Mouse (Mus musculus) testis, adult 2 months (tissue): ENCODE data around the gene Ccne1. TPM values are rescaled to one million over a fixed set of nuclear protein-coding genes. Genes with fewer than 3 reads are reported as not detected.
"Not testable (repeated sequence)": the region's sequence is repeated elsewhere in the genome, so short reads cannot be mapped to it uniquely, and the experiment has no call there.

ENCODE experiments used
- H3K27ac ChIP-seq: fragments of 200-500 bp; 2 replicates; pipeline ENCODE4 v1.5.1; 2012; ENCODE audit warnings: low read depth, low read length; ENCODE audit not compliant: control insufficient read depth, insufficient read depth
- H3K27me3 ChIP-seq: fragments of 200-500 bp; 2 replicates; pipeline ENCODE4 v1.6.1; 2012; ENCODE audit warnings: mild to moderate bottlenecking, low read length, moderate library complexity; ENCODE audit not compliant: control insufficient read depth, insufficient read depth
- H3K36me3 ChIP-seq: fragments of 200-500 bp; 2 replicates; pipeline ENCODE4 v1.6.1; 2012; ENCODE audit warnings: mild to moderate bottlenecking, low read length; ENCODE audit not compliant: control insufficient read depth, insufficient read depth
- H3K4me1 ChIP-seq: fragments of 200-500 bp; 2 replicates; pipeline ENCODE4 v1.6.1; 2012; ENCODE audit warnings: low read length; ENCODE audit not compliant: control insufficient read depth, insufficient read depth
- H3K4me3 ChIP-seq: fragments of 200-500 bp; 2 replicates; pipeline ENCODE4 v1.5.1; 2012; ENCODE audit warnings: low read depth, mild to moderate bottlenecking, low read length, moderate library complexity, mixed read lengths; ENCODE audit not compliant: control insufficient read depth
- CTCF ChIP-seq: fragments of 200-500 bp; IDR thresholded peaks from 2 replicates; pipeline ENCODE4 v1.5.1; 2012; ENCODE audit warnings: low read depth, mild to moderate bottlenecking, inconsistent platforms, low read length, moderate library complexity; ENCODE audit not compliant: control insufficient read depth, insufficient read depth, insufficient replicate concordance
- POLR2A ChIP-seq: fragments of 200-500 bp; IDR thresholded peaks from 2 replicates; pipeline ENCODE4 v1.6.1; 2012; ENCODE audit warnings: low read depth, mild to moderate bottlenecking, inconsistent platforms, low read length, moderate library complexity; ENCODE audit not compliant: control insufficient read depth
- polyA plus RNA-seq: library from polyadenylated mRNA; depleted of rRNA; stranded (reverse); fragments of >200 nt; gene quantifications from 2 replicates; pipeline ENCODE4 v1.2.3, GENCODE M21; 2012

The Ccne1 gene
- polyA plus RNA-seq, 1 experiment = 5.7 TPM

GRCm38 (mm10) chr7:38134471-38134870 is 27.1 kb upstream of the Ccne1 start:
- Histone ChIP-seq H3K4me3 (no peak overlapping the region), H3K4me1 (no peaks in the 10 kb centered on the region; the same call in 1 of the 2 replicates), H3K27me3 (no peaks in the 10 kb centered on the region), H3K27ac (no peak overlapping the region), H3K36me3 (no peaks in the 10 kb centered on the region)
- no peak for TF ChIP-seq CTCF
- no peak for TF ChIP-seq POLR2A

DNA sequence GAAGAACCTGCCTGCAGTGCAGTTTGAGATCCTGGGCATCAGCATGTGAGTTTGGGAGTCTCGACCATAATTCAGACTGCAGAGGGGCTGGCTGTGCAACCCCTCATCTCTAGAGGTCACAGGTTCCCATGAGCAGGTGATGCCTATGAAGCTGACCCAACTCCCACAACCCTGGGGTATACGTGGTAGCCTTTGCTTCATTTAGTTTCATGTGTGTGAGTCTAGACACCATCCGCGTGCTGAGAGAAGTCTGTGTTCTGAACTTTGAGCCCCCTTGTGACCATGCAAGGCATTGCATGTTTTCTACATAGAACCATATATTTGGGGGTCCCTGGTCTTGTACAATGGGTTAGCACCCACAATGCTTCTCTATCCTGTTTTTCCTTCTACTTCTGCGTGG is 23.9 kb upstream of the Ccne1 start:
- no peak overlapping the region for H3K4me3 ChIP-seq
- H3K36me3 ChIP-seq = no peaks in the 10 kb centered on the region
- no peak for TF ChIP-seq POLR2A
- TF ChIP-seq CTCF = no peak
- no peaks in the 10 kb centered on the region for H3K27me3 ChIP-seq
- H3K4me1 ChIP-seq = no peaks in the 10 kb centered on the region; the same call in 1 of the 2 replicates
- H3K27ac ChIP-seq = no peak overlapping the region

DNA sequence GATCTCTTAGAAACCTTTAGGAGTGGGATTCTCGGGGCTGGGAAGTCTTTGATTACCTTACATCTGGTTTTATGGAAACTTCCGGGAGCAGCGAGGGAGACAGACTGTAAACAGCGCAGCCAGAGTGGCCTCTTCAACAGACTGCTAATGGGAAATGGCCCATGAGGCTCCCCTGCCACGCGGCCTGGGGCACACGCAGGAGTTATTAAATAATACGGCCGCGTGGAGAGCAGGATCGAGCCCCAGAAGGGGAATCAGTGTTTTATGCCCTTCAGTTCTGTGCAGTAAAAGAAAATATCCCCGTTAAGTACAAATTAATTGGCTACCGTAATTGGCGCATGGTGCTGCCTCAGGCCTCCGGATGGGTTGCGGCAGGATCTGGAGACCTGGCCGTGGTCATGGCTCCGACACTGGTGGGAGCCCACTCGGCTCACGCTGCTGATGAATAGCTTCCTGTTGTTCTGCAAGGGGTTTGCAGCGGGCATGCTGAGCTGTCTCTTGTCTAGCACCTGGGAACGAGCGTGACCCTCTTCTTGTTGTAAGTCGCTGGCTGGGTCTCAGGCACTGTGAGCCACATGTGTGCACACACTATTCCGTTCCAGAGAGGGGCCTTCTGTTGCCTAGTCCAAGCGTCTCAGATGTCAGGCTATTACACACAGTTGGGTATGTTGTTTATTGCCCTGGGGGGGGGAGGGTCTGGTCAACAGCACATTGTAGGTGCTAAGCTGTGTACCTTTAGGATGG is 22.8 kb upstream of the Ccne1 start:
- Histone ChIP-seq H3K27me3 (no peaks in the 10 kb centered on the region), H3K4me1 (no peaks in the 10 kb centered on the region; the same call in 1 of the 2 replicates), H3K4me3 (no peak overlapping the region), H3K27ac (no peak overlapping the region), H3K36me3 (no peaks in the 10 kb centered on the region)
- TF ChIP-seq CTCF = no peak
- no peak for TF ChIP-seq POLR2A

DNA sequence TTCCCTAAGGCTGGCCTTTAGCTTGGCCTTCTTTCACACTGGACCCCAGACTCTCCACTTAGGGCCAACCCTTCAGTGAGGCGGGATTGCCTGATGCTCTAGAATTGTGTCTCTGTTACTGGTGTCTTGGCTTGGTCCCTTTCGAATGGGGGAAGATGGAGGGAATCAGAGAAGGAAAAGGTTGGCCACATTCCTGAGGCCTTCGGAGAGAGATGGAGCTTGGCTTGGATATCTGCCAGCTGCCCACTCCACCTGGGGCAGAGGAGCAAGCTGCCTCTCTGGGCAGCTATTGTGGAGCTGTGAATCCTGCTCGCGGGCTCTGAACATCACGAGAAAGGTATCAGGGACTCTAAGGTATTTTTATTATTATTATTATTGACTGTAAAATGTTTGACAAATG is 22.2 kb upstream of the Ccne1 start:
- TF ChIP-seq CTCF (no peak), POLR2A (no peak)
- H3K36me3 ChIP-seq = no peaks in the 10 kb centered on the region
- no peak overlapping the region for H3K4me3 ChIP-seq
- H3K4me1 ChIP-seq = no peaks in the 10 kb centered on the region; the same call in 1 of the 2 replicates
- no peaks in the 10 kb centered on the region for H3K27me3 ChIP-seq
- no peak overlapping the region for H3K27ac ChIP-seq

- H3K4me3 ChIP-seq, H3K27me3 ChIP-seq, H3K36me3 ChIP-seq, H3K4me1 ChIP-seq, H3K27ac ChIP-seq: not testable (repeated sequence)
Observed at GRCm38 (mm10) chr7:38128256-38128655, 20.9 kb upstream of the Ccne1 start.

- H3K4me3 ChIP-seq = no peak overlapping the region
- no peaks in the 10 kb centered on the region; the same call in 1 of the 2 replicates for H3K4me1 ChIP-seq
- no peaks in the 10 kb centered on the region for H3K36me3 ChIP-seq
- no peak overlapping the region for H3K27ac ChIP-seq
- no peaks in the 10 kb centered on the region for H3K27me3 ChIP-seq
- TF ChIP-seq POLR2A (no peak), CTCF (no peak)
Observed at GRCm38 (mm10) chr7:38125565-38126159, 18.3 kb upstream of the Ccne1 start.

DNA sequence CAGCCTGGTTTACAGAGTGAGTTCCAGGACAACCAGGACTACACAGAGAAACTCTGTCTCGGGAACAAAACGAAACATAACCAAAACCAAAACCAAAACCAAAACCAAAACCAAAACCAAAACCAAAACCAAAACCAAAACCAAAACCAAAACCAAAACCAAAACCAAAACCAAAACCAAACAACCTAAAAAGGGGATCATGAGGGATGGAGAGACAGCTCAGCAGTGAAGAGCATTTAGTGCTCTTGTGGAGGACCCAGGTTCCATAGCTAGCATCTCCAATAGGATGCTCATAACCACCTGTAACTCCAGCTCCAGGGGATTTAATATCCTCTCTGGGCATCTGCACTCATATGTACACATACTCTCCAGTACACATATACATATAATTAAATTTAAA is 16.8 kb upstream of the Ccne1 start:
- H3K36me3 ChIP-seq, H3K27me3 ChIP-seq, H3K4me1 ChIP-seq, H3K27ac ChIP-seq, H3K4me3 ChIP-seq: not testable (repeated sequence)
